Mouse (Mus musculus) C2C12 (cell line): ENCODE measurements at regions not wholly inside any gene's neighbourhood (a gene's known extent, or its start where the extent isn't known, plus 50 kb on each side); places are given as distances from the start of the nearest gene placed in this dataset.

ENCODE experiments used
- H3K27me3 ChIP-seq: one replicate; pipeline ENCODE4 v1.6.1; 2011; ENCODE audit not compliant: control insufficient read depth, insufficient read depth, insufficient read length
- H3K36me3 ChIP-seq: one replicate; pipeline ENCODE4 v1.6.1; 2011; ENCODE audit not compliant: control insufficient read depth, insufficient read depth
- H3K4me3 ChIP-seq: one replicate; pipeline ENCODE4 v1.5.1; 2011; ENCODE audit warnings: mild to moderate bottlenecking, control low read depth; ENCODE audit not compliant: poor library complexity, insufficient read depth, severe bottlenecking
- H3K79me2 ChIP-seq: one replicate; pipeline ENCODE4 v1.6.1; 2011; ENCODE audit not compliant: control insufficient read depth, insufficient read depth
- H3K79me3 ChIP-seq: one replicate; pipeline ENCODE4 v1.6.1; 2011; ENCODE audit warnings: low read depth, control low read depth
- H3ac ChIP-seq: one replicate; pipeline ENCODE3; 2011; ENCODE audit warnings: low read depth; ENCODE audit not compliant: control insufficient read depth, insufficient read length
- CEBPB ChIP-seq: IDR thresholded peaks from one replicate; pipeline ENCODE4 v1.6.1; 2011; ENCODE audit warnings: low read depth, mild to moderate bottlenecking, control low read depth, moderate library complexity
- CTCF ChIP-seq: IDR thresholded peaks from one replicate; pipeline ENCODE4 v1.5.1; 2011; ENCODE audit not compliant: control insufficient read depth, insufficient read depth, insufficient read length
- FOSL1 ChIP-seq: IDR thresholded peaks from one replicate; pipeline ENCODE4 v1.8.0; 2011; ENCODE audit warnings: mild to moderate bottlenecking, low read length; ENCODE audit not compliant: poor library complexity, insufficient read depth, severe bottlenecking
- MAX ChIP-seq: IDR thresholded peaks from one replicate; pipeline ENCODE4 v1.6.1; 2011; ENCODE audit warnings: mild to moderate bottlenecking, control low read depth
- MYOD1 ChIP-seq: IDR thresholded peaks from one replicate; pipeline ENCODE4 v1.6.1; 2011; ENCODE audit warnings: low read depth; ENCODE audit not compliant: control insufficient read depth, insufficient read length
- MYOG ChIP-seq: IDR thresholded peaks from one replicate; pipeline ENCODE4 v1.6.1; 2011; ENCODE audit not compliant: control insufficient read depth, insufficient read length; ENCODE audit errors: extremely low read depth
- USF1 ChIP-seq: IDR thresholded peaks from one replicate; pipeline ENCODE4 v1.6.1; 2011; ENCODE audit warnings: low read depth, mild to moderate bottlenecking, control low read depth, moderate library complexity

- no peaks in the 10 kb centered on the region for H3K27me3 ChIP-seq
- no peak for TF ChIP-seq CEBPB
- TF ChIP-seq USF1: no peak
- H3K36me3 ChIP-seq: no peaks in the 10 kb centered on the region
- H3K79me3 ChIP-seq: no peaks in the 10 kb centered on the region
- no peak overlapping the region for H3K4me3 ChIP-seq
- H3ac ChIP-seq: no peak overlapping the region
- H3K79me2 ChIP-seq: no peaks in the 10 kb centered on the region
These were observed 164.8 kb upstream of the Stac start for GRCm38 (mm10) chr9:111854976-111855375.

GRCm38 (mm10) chr9:111846366-111846765 lies 156.2 kb upstream of the Stac start:
- TF ChIP-seq USF1 (no peak), CTCF (no peak), MAX (no peak), CEBPB (no peak), FOSL1 (no peak), MYOD1 (no peak), MYOG (no peak)
- Histone ChIP-seq H3ac (no peak overlapping the region), H3K27me3 (no peaks in the 10 kb centered on the region), H3K79me2 (no peaks in the 10 kb centered on the region), H3K4me3 (no peak overlapping the region), H3K79me3 (no peaks in the 10 kb centered on the region), H3K36me3 (no peaks in the 10 kb centered on the region)

GRCm38 (mm10) chr9:111841151-111841550 lies 151.0 kb upstream of the Stac start:
- H3ac ChIP-seq: no peak overlapping the region
- no peaks in the 10 kb centered on the region for H3K36me3 ChIP-seq
- no peak overlapping the region for H3K4me3 ChIP-seq
- no peaks in the 10 kb centered on the region for H3K79me3 ChIP-seq
- TF ChIP-seq CEBPB: no peak
- no peaks in the 10 kb centered on the region for H3K27me3 ChIP-seq
- H3K79me2 ChIP-seq: no peaks in the 10 kb centered on the region

- no peak for TF ChIP-seq CTCF
- no peak for TF ChIP-seq FOSL1
- TF ChIP-seq USF1: no peak
- no peak for TF ChIP-seq MAX
- no peak for TF ChIP-seq MYOD1
- no peak for TF ChIP-seq MYOG
- Histone ChIP-seq H3K79me2 (no peaks in the 10 kb centered on the region), H3K27me3 (no peaks in the 10 kb centered on the region), H3K36me3 (no peaks in the 10 kb centered on the region), H3K79me3 (no peaks in the 10 kb centered on the region), H3ac (no peak overlapping the region), H3K4me3 (no peak overlapping the region)
These were observed 148.1 kb upstream of the Stac start for GRCm38 (mm10) chr9:111838069-111838820.

- no peaks in the 10 kb centered on the region for H3K27me3 ChIP-seq
- no peak overlapping the region for H3ac ChIP-seq
- H3K79me2 ChIP-seq: no peaks in the 10 kb centered on the region
- no peaks in the 10 kb centered on the region for H3K79me3 ChIP-seq
- no peak overlapping the region for H3K4me3 ChIP-seq
- no peaks in the 10 kb centered on the region for H3K36me3 ChIP-seq
- TF ChIP-seq CTCF (no peak), FOSL1 (no peak), CEBPB (no peak), MYOD1 (no peak), MYOG (no peak), USF1 (no peak), MAX (no peak)
These were observed 131.9 kb upstream of the Stac start for GRCm38 (mm10) chr9:111822094-111822493.

- TF ChIP-seq USF1 (no peak), MYOD1 (no peak), CTCF (no peak), CEBPB (no peak), MAX (no peak), FOSL1 (no peak), MYOG (no peak)
- Histone ChIP-seq H3ac (no peak overlapping the region), H3K79me2 (no peaks in the 10 kb centered on the region), H3K79me3 (no peaks in the 10 kb centered on the region), H3K27me3 (no peaks in the 10 kb centered on the region), H3K36me3 (no peaks in the 10 kb centered on the region), H3K4me3 (no peak overlapping the region)
These were observed 127.3 kb upstream of the Stac start for GRCm38 (mm10) chr9:111817461-111817860.
